Mouse (Mus musculus) hindbrain, embryonic 14.5 days (tissue): ENCODE results near the gene Cd244a. TPM values are rescaled to one million over a fixed set of nuclear protein-coding genes. Genes with fewer than 3 reads are reported as not detected.

Source experiments
- ATAC-seq: fragments of 200-750 bp; cut with Nextera tagmentation; 2 replicates; pipeline ENCODE4 v1.8.0; 2017; ENCODE audit warnings: moderate number of reproducible peaks, mild to moderate bottlenecking, moderate TSS enrichment, moderate library complexity; ENCODE audit not compliant: low FRiP score
- DNase-seq: peaks from one replicate; pipeline ENCODE4 v3.0.0-alpha.2; 2015; ENCODE audit warnings: low spot score
- H3K27ac ChIP-seq: fragments of 300-500 bp; sonication (generic); 2 replicates; pipeline ENCODE4 v1.5.1; 2014; ENCODE audit warnings: mild to moderate bottlenecking, moderate library complexity
- H3K27me3 ChIP-seq: fragments of 300-500 bp; sonication (generic); 2 replicates; pipeline ENCODE4 v1.6.1; 2014; ENCODE audit warnings: mild to moderate bottlenecking, low read length, mixed read lengths; ENCODE audit not compliant: control insufficient read depth, insufficient read depth
- H3K36me3 ChIP-seq: fragments of 300-500 bp; sonication (generic); replicated peaks from 2 replicates; pipeline ENCODE4 v1.6.1; 2014; ENCODE audit not compliant: control insufficient read depth, insufficient read depth
- H3K4me1 ChIP-seq: fragments of 300-500 bp; sonication (generic); replicated peaks from 2 replicates; pipeline ENCODE4 v1.6.1; 2014; ENCODE audit warnings: antibody characterized with exemption, low read length, mixed read lengths; ENCODE audit not compliant: control insufficient read depth, insufficient read depth
- H3K4me2 ChIP-seq: fragments of 300-500 bp; sonication (generic); replicated peaks from 2 replicates; pipeline ENCODE4 v1.6.1; 2014; ENCODE audit warnings: mild to moderate bottlenecking, moderate library complexity
- H3K4me3 ChIP-seq: fragments of 300-500 bp; sonication (generic); replicated peaks from 2 replicates; pipeline ENCODE4 v1.5.1; 2014; ENCODE audit warnings: mild to moderate bottlenecking, low read length
- H3K9ac ChIP-seq: fragments of 300-500 bp; sonication (generic); 2 replicates; pipeline ENCODE4 v1.6.1; 2014
- H3K9me3 ChIP-seq: fragments of 300-500 bp; sonication (generic); 2 replicates; pipeline ENCODE4 v1.6.1; 2016; ENCODE audit warnings: low read length; ENCODE audit not compliant: control insufficient read depth
- WGBS: fragments of 180-500 bp; shearing (Covaris S2); extraction: QIAGEN DNeasy Blood & Tissue Kit; methylation state at CpG from one replicate; pipeline ENCODE4 v1.1.7; 2014; 5-methylcytosine and 5-hydroxymethylcytosine counted together
- polyA plus RNA-seq: library from polyadenylated mRNA; unstranded; fragments of >200 nt; fragmentation: Nextera tagmentation; extraction: Ambion mirVana; gene quantifications from 2 replicates; pipeline ENCODE4 v1.2.1, GENCODE M21; 2014

Gene Cd244a
- polyA plus RNA-seq, 1 experiment from 2014 or later = not detected

DNA sequence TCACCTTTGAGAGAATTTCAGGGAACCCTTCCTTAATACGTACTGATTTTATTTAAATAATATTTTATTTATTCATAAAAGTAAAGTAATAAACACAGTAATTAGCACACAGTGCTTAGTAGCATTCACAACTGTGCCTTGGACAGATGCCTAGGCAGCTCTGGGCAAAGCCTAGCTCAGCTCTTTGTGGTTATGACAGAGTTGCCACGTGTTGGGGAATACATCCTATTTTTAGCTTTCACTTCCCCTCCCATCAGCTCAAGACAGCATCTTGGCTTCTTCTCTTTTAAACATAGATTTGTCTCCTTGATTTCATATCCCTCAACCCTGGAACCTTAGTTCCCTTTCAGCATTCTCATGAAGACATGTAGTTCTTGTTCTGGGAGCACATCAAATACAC lies 72.5 kb downstream of the Cd244a start:
- Histone ChIP-seq H3K36me3 (no peaks in the 10 kb centered on the region), H3K4me3 (no peak overlapping the region), H3K4me1 (no peaks in the 10 kb centered on the region), H3K4me2 (no peak overlapping the region), H3K9ac (no peak overlapping the region), H3K27ac (no peak overlapping the region), H3K9me3 (no peaks in the 10 kb centered on the region), H3K27me3 (no peaks in the 10 kb centered on the region)
- WGBS = 80% methylated on average over 2 of the region's 2 CpGs
- DNase-seq (peak; percentile 28), ATAC-seq (no peak)

DNA sequence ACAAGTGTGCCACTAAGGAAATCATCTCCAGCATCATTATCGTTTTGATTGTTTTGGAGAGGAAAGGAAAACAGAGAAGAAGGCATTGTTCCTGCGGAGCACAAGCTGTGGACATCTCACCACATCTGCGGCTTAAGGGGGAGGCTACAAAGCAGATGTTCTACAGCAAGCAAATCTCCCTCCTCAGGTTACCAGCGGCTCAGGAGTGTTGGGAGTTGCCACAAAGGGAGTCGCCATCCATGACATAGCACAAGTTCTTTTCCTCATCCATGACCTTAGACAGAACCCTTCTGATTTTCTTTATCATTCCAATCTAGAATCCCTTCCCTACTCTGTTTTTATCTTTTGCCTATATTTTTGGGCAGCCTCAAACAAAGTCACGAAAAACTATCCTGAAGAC lies 76.7 kb downstream of the Cd244a start:
- Histone ChIP-seq H3K27me3 (no peaks in the 10 kb centered on the region), H3K4me3 (no peak overlapping the region), H3K9ac (no peak overlapping the region), H3K4me2 (no peak overlapping the region), H3K9me3 (no peaks in the 10 kb centered on the region), H3K4me1 (no peaks in the 10 kb centered on the region), H3K36me3 (no peaks in the 10 kb centered on the region), H3K27ac (no peak overlapping the region)
- ATAC-seq = no peak
- WGBS = 73% methylated on average over 6 of the region's 6 CpGs
- no peak for DNase-seq

DNA sequence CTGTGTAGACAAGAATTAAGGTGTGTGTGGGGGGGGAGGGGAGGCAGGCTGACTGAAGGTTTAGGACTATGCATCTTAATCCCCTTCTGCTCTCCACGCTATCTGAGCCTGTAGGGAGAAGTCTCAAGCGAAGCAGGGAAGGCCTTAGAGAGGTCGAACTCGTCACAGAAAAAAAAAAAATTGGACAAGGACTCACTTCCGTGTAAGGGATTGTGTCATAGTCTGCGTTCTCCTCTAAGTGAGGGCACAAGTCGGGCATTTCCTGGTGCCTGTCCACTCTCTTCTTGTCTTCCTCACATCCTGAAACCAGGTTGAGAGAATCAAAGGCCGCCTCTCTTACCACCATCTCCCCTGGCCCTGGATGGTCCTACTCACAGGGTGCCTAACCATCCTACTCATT lies 78.1 kb downstream of the Cd244a start:
- H3K4me1 ChIP-seq = no peaks in the 10 kb centered on the region
- no peaks in the 10 kb centered on the region for H3K27me3 ChIP-seq
- no peak overlapping the region for H3K4me2 ChIP-seq
- H3K9me3 ChIP-seq = no peaks in the 10 kb centered on the region
- no peak overlapping the region for H3K27ac ChIP-seq
- 83% methylated on average over 8 of the region's 8 CpGs for WGBS
- ATAC-seq = no peak
- no peak for DNase-seq
- no peaks in the 10 kb centered on the region for H3K36me3 ChIP-seq
- H3K9ac ChIP-seq = no peak overlapping the region
- H3K4me3 ChIP-seq = no peak overlapping the region

DNA sequence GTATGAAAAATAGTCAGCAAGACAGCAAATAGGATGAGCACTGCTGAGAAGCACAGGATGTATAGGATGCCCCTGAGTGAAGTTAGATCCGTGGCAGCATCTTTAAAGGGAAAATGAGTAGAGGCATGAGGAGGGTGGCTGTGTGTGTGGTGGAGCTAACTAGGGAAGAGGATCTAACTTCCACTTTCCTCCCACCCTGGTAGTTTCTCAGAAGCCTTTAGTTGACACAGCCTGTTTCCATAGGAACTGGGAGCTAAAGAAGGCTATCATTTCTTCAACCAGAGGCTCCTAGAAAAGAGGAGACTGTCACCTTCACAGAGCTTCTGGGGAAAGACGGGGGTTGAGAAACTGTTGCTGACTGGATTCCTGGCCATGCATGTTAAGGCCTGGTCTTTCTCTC lies 79.7 kb downstream of the Cd244a start:
- H3K27me3 ChIP-seq = no peaks in the 10 kb centered on the region
- ATAC-seq (no peak), DNase-seq (no peak)
- H3K4me1 ChIP-seq = no peaks in the 10 kb centered on the region
- H3K4me3 ChIP-seq = no peak overlapping the region
- H3K9me3 ChIP-seq = no peaks in the 10 kb centered on the region
- H3K36me3 ChIP-seq = no peaks in the 10 kb centered on the region
- no peak overlapping the region for H3K4me2 ChIP-seq
- H3K9ac ChIP-seq = no peak overlapping the region
- 67% methylated on average over 2 of the region's 2 CpGs for WGBS
- H3K27ac ChIP-seq = no peak overlapping the region

DNA sequence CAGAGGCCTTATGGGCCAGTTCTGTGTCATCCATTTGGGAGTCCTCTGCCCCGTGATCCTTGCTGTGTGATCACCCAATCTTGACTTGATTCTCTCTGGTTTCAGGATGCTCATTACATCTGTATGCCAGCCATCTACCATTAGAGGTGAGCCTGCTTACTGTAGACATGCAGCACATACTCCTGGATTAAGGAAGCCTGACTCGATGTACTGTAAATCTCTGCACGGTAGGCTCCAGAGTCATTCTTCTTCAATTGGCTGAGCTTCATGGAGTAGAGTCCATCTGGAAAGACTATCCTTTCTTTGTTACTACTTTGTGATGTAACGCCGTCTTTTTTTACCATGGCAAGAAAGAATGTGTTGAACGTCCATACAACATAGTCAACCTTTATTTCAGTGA lies 81.8 kb downstream of the Cd244a start:
- H3K4me1 ChIP-seq = no peaks in the 10 kb centered on the region
- H3K4me3 ChIP-seq = no peak overlapping the region
- no peaks in the 10 kb centered on the region for H3K27me3 ChIP-seq
- H3K4me2 ChIP-seq = no peak overlapping the region
- no peak for ATAC-seq
- H3K36me3 ChIP-seq = no peaks in the 10 kb centered on the region
- H3K9me3 ChIP-seq = no peaks in the 10 kb centered on the region
- no peak for DNase-seq
- no peak overlapping the region for H3K9ac ChIP-seq
- 95% methylated on average over 6 of the region's 6 CpGs for WGBS
- H3K27ac ChIP-seq = no peak overlapping the region

GRCm38 (mm10) chr1:171643612-171644011 lies 84.6 kb downstream of the Cd244a start:
- Histone ChIP-seq H3K4me3 (no peak overlapping the region), H3K4me2 (no peak overlapping the region), H3K9me3 (no peaks in the 10 kb centered on the region), H3K36me3 (no peaks in the 10 kb centered on the region), H3K27me3 (no peaks in the 10 kb centered on the region), H3K27ac (no peak overlapping the region), H3K4me1 (no peaks in the 10 kb centered on the region), H3K9ac (no peak overlapping the region)
- 86% methylated on average over 7 of the region's 7 CpGs for WGBS
- ATAC-seq (no peak), DNase-seq (no peak)

- Histone ChIP-seq H3K4me2 (no peak overlapping the region), H3K27me3 (no peaks in the 10 kb centered on the region), H3K4me1 (no peaks in the 10 kb centered on the region), H3K36me3 (no peaks in the 10 kb centered on the region), H3K4me3 (no peak overlapping the region), H3K27ac (no peak overlapping the region), H3K9ac (no peak overlapping the region), H3K9me3 (no peaks in the 10 kb centered on the region)
- WGBS = 80% methylated on average over 5 of the region's 5 CpGs
- no peak for ATAC-seq
- no peak for DNase-seq
These were observed 87.5 kb downstream of the Cd244a start for GRCm38 (mm10) chr1:171646429-171646940.

GRCm38 (mm10) chr1:171647716-171648115 lies 88.7 kb downstream of the Cd244a start:
- Histone ChIP-seq H3K4me1 (no peaks in the 10 kb centered on the region), H3K27me3 (no peaks in the 10 kb centered on the region), H3K36me3 (no peaks in the 10 kb centered on the region), H3K9ac (no peak overlapping the region), H3K4me2 (no peak overlapping the region), H3K9me3 (no peaks in the 10 kb centered on the region), H3K27ac (no peak overlapping the region), H3K4me3 (no peak overlapping the region)
- DNase-seq = no peak
- 90% methylated on average over 5 of the region's 5 CpGs for WGBS
- ATAC-seq = no peak

- Histone ChIP-seq H3K27ac (no peak overlapping the region), H3K4me1 (no peaks in the 10 kb centered on the region), H3K9ac (no peak overlapping the region), H3K4me2 (no peak overlapping the region), H3K4me3 (no peak overlapping the region), H3K36me3 (no peaks in the 10 kb centered on the region), H3K27me3 (no peaks in the 10 kb centered on the region), H3K9me3 (no peaks in the 10 kb centered on the region)
- no peak for DNase-seq
- no peak for ATAC-seq
- 79% methylated on average over 8 of the region's 8 CpGs for WGBS
These were observed 89.8 kb downstream of the Cd244a start for GRCm38 (mm10) chr1:171648840-171649239.

- H3K27me3 ChIP-seq = no peaks in the 10 kb centered on the region
- no peak within 1 kb of the TSS for H3K9ac ChIP-seq
- H3K4me2 ChIP-seq = no peak within 1 kb of the TSS
- no peaks in the 10 kb centered on the region for H3K36me3 ChIP-seq
- H3K9me3 ChIP-seq = no peaks in the 10 kb centered on the region
- WGBS = 91% methylated on average over 5 of the region's 5 CpGs
- H3K4me3 ChIP-seq = no peak within 1 kb of the TSS
- H3K27ac ChIP-seq = no peak within 1 kb of the TSS
- H3K4me1 ChIP-seq = no peaks in the 10 kb centered on the region
- DNase-seq (no peak), ATAC-seq (no peak)
These were observed 93.7 kb downstream of the Cd244a start, which contains the start of gene Slamf7 for GRCm38 (mm10) chr1:171652734-171653133. TSS of gene Slamf7 (minus strand) at chr1:171653035.
